Mouse (Mus musculus): Measurements from ENCODE around the gene Sspn. TPM values are rescaled to one million over a fixed set of nuclear protein-coding genes. Genes with fewer than 3 reads are reported as not detected.

Sspn gene
- total RNA-seq, 2 experiments from 2014 or later = not detected

- ATAC-seq (replicated peaks; ENCODE audit: low FRiP score, low TSS enrichment, poor library complexity, severe bottlenecking) = no peak
Observed at GRCm38 (mm10) chr6:145968301-145968818, 36.9 kb downstream of the Sspn start.

- no peak for ATAC-seq (replicated peaks; ENCODE audit: low FRiP score, low TSS enrichment, poor library complexity, severe bottlenecking)
Observed at GRCm38 (mm10) chr6:145968821-145969220, 37.4 kb downstream of the Sspn start.

DNA sequence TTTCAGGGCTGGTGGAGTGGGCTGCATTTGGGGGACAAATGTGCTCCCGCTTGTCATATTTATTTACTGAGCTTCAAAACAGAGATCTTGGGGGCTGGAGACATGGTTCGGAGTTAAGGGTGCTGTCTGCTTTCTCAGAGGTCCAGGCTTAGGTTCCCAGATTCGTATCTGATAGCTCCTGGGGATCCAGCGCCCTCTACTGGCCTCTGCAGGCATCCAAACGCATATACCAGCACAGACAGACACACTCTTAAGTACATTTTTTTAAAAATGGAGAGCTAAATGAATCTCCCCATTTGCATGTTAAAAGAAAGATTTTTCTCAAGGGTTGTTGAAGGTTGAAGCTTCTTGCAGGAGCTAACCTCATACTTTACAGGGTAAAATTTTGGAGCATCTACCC lies 38.1 kb downstream of the Sspn start:
- no peak for ATAC-seq (replicated peaks; ENCODE audit: low FRiP score, low TSS enrichment, poor library complexity, severe bottlenecking)

DNA sequence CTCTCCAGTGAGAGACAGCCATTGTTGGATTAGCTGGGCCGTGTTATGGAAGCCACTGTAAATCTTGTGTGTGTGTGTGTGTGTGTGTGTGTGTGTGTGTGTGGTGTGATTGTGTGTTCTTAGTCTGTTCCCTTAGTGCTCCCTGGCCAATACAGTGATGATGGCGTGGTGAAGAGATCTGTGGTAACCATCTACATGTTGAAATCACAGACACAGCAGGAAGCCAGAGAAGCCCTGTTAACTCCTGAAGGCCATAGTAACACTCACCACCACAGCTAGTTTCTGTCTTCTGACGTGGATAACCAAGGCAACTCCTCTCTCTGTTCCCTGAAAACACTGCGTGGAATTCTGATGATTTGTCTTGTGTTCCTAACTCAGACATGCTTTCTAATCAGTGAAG lies 40.7 kb downstream of the Sspn start:
- ATAC-seq (replicated peaks; ENCODE audit: low FRiP score, low TSS enrichment, poor library complexity, severe bottlenecking) = no peak

DNA sequence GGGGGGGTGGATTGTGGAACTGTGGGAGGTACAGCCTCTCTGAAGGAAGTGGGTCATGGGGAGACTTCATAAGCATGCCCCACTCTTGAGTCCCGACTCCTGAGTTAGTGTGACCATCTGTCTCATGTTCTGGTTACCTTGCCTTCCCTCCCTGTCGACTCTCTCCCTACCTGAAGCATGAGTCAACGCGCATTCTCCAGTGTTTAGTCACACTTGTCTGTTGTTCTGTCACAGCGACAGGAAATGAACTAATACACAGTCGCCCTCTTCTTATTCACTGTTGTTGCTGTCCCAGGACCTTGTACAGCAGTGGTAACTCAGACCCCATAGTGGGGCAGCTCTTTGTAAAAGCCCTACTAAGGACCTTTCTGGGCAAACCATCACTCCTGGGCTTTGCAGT lies 41.4 kb downstream of the Sspn start:
- ATAC-seq (replicated peaks; ENCODE audit: low FRiP score, low TSS enrichment, poor library complexity, severe bottlenecking) = no peak

GRCm38 (mm10) chr6:145973356-145973755 lies 41.9 kb downstream of the Sspn start:
- ATAC-seq (replicated peaks; ENCODE audit: low FRiP score, low TSS enrichment, poor library complexity, severe bottlenecking) = no peak

- no peak for ATAC-seq (replicated peaks; ENCODE audit: low FRiP score, low TSS enrichment, poor library complexity, severe bottlenecking)
Observed at GRCm38 (mm10) chr6:145974766-145975165, 43.3 kb downstream of the Sspn start.

- ATAC-seq (replicated peaks; ENCODE audit: low FRiP score, low TSS enrichment, poor library complexity, severe bottlenecking) = no peak
Observed at GRCm38 (mm10) chr6:145977344-145977743, 45.9 kb downstream of the Sspn start.

- ATAC-seq (replicated peaks; ENCODE audit: low FRiP score, low TSS enrichment, poor library complexity, severe bottlenecking) = no peak
Observed at GRCm38 (mm10) chr6:145977771-145978450, 46.5 kb downstream of the Sspn start.

- no peak for ATAC-seq (replicated peaks; ENCODE audit: low FRiP score, low TSS enrichment, poor library complexity, severe bottlenecking)
Observed at GRCm38 (mm10) chr6:145981074-145981473, 49.6 kb downstream of the Sspn start.

GRCm38 (mm10) chr6:145982335-145982734 lies 50.9 kb downstream of the Sspn start:
- ATAC-seq (replicated peaks; ENCODE audit: low FRiP score, low TSS enrichment, poor library complexity, severe bottlenecking) = no peak

GRCm38 (mm10) chr6:145990578-145990977 lies 59.1 kb downstream of the Sspn start:
- ATAC-seq (replicated peaks; ENCODE audit: low FRiP score, low TSS enrichment, poor library complexity, severe bottlenecking) = no peak

- ATAC-seq (replicated peaks; ENCODE audit: low FRiP score, low TSS enrichment, poor library complexity, severe bottlenecking) = no peak
Observed at GRCm38 (mm10) chr6:145992526-145992925, 61.1 kb downstream of the Sspn start.

GRCm38 (mm10) chr6:145992985-145993384 lies 61.5 kb downstream of the Sspn start:
- peak; percentile 58 for ATAC-seq (replicated peaks; ENCODE audit: low FRiP score, low TSS enrichment, poor library complexity, severe bottlenecking)

GRCm38 (mm10) chr6:145998314-145999007 lies 67.0 kb downstream of the Sspn start:
- 0 out of 2 replicates have a peak, but pooled peaks have one; percentile 25 for ATAC-seq (replicated peaks; ENCODE audit: low FRiP score, low TSS enrichment, poor library complexity, severe bottlenecking)

GRCm38 (mm10) chr6:146000767-146001166 lies 69.3 kb downstream of the Sspn start:
- ATAC-seq (replicated peaks; ENCODE audit: low FRiP score, low TSS enrichment, poor library complexity, severe bottlenecking) = no peak

- ATAC-seq (replicated peaks; ENCODE audit: low FRiP score, low TSS enrichment, poor library complexity, severe bottlenecking) = no peak
Observed at GRCm38 (mm10) chr6:146001396-146002191, 70.2 kb downstream of the Sspn start.

- no peak for ATAC-seq (replicated peaks; ENCODE audit: low FRiP score, low TSS enrichment, poor library complexity, severe bottlenecking)
Observed at GRCm38 (mm10) chr6:146004174-146004601, 72.7 kb downstream of the Sspn start.

- no peak for ATAC-seq (replicated peaks; ENCODE audit: low FRiP score, low TSS enrichment, poor library complexity, severe bottlenecking)
Observed at GRCm38 (mm10) chr6:146005129-146005886, 73.9 kb downstream of the Sspn start.

All from megakaryocyte-erythroid progenitor cell, adult 5-6 weeks (primary cell).